Mouse (Mus musculus) kidney, embryonic 15.5 days (tissue): ENCODE results near the gene Pigv. TPM values are rescaled to one million over a fixed set of nuclear protein-coding genes. Genes with fewer than 3 reads are reported as not detected.
A peak's percentile ranks its signal among the peaks of the same experiment; 100 is the strongest.

Experiments
- ATAC-seq: fragments of 200-750 bp; cut with Nextera tagmentation; replicated peaks from 2 replicates; pipeline ENCODE4 v1.8.0; 2017; ENCODE audit warnings: moderate TSS enrichment; ENCODE audit not compliant: low FRiP score
- H3K27ac ChIP-seq: fragments of 300-500 bp; sonication (generic); 2 replicates; pipeline ENCODE4 v1.5.1; 2015; ENCODE audit warnings: mild to moderate bottlenecking, inconsistent platforms
- H3K27me3 ChIP-seq: fragments of 300-500 bp; sonication (generic); 2 replicates; pipeline ENCODE4 v1.6.1; 2015; ENCODE audit warnings: inconsistent platforms
- H3K36me3 ChIP-seq: fragments of 300-500 bp; sonication (generic); 2 replicates; pipeline ENCODE4 v1.6.1; 2015; ENCODE audit warnings: inconsistent platforms
- H3K4me1 ChIP-seq: fragments of 300-500 bp; sonication (generic); 2 replicates; pipeline ENCODE4 v1.6.1; 2015; ENCODE audit warnings: inconsistent platforms
- H3K4me2 ChIP-seq: fragments of 300-500 bp; sonication (generic); 2 replicates; pipeline ENCODE4 v1.6.1; 2015; ENCODE audit warnings: moderate library complexity, mild to moderate bottlenecking, inconsistent platforms
- H3K4me3 ChIP-seq: fragments of 300-500 bp; sonication (generic); replicated peaks from 2 replicates; pipeline ENCODE4 v1.5.1; 2015; ENCODE audit warnings: mild to moderate bottlenecking, inconsistent platforms
- H3K9ac ChIP-seq: fragments of 300-500 bp; sonication (generic); 2 replicates; pipeline ENCODE4 v1.6.1; 2015; ENCODE audit warnings: mild to moderate bottlenecking, inconsistent platforms
- H3K9me3 ChIP-seq: fragments of 300-500 bp; sonication (generic); replicated peaks from 2 replicates; pipeline ENCODE4 v1.6.1; 2016; ENCODE audit warnings: inconsistent platforms
- WGBS: fragments of 180-500 bp; shearing (Covaris S2); methylation state at CpG from one replicate; pipeline ENCODE4 v1.1.7; 2015; ENCODE audit warnings: mixed read lengths; 5-methylcytosine and 5-hydroxymethylcytosine counted together
- polyA plus RNA-seq: library from polyadenylated mRNA; unstranded; fragments of >200 nt; fragmentation: Nextera tagmentation; extraction: Ambion mirVana; gene quantifications from 2 replicates; pipeline ENCODE4 v1.2.1, GENCODE M21; 2015

Pigv gene
- polyA plus RNA-seq, 1 experiment from 2014 or later = 19.9 TPM

- 0 out of 2 replicates have a peak, but pooled peaks have one; percentile 19 for ATAC-seq
- Histone ChIP-seq H3K4me2 (no peak overlapping the region), H3K4me3 (no peak overlapping the region), H3K36me3 (peaks cover 100% of the 10 kb centered on the region), H3K4me1 (peaks cover 43% of the 10 kb centered on the region), H3K9me3 (no peaks in the 10 kb centered on the region), H3K9ac (no peak overlapping the region), H3K27ac (no peak overlapping the region), H3K27me3 (no peaks in the 10 kb centered on the region)
- WGBS = 63% methylated on average over 7 of the region's 7 CpGs
These were observed 16.1 kb upstream of the Pigv start for GRCm38 (mm10) chr4:133688417-133689067.

GRCm38 (mm10) chr4:133687126-133687525, 14.7 kb upstream of the Pigv start:
- 80% methylated on average over 5 of the region's 5 CpGs for WGBS
- H3K9me3 ChIP-seq = no peaks in the 10 kb centered on the region
- peaks cover 38% of the 10 kb centered on the region for H3K4me1 ChIP-seq
- H3K27ac ChIP-seq = no peak overlapping the region
- peaks cover 98% of the 10 kb centered on the region for H3K36me3 ChIP-seq
- no peak overlapping the region for H3K9ac ChIP-seq
- no peaks in the 10 kb centered on the region for H3K27me3 ChIP-seq
- no peak overlapping the region for H3K4me2 ChIP-seq
- no peak for ATAC-seq
- H3K4me3 ChIP-seq = no peak overlapping the region

- H3K4me2 ChIP-seq = no peak overlapping the region
- peaks cover 98% of the 10 kb centered on the region for H3K36me3 ChIP-seq
- 92% methylated on average over 11 of the region's 11 CpGs for WGBS
- H3K27me3 ChIP-seq = no peaks in the 10 kb centered on the region
- H3K4me1 ChIP-seq = peaks cover 31% of the 10 kb centered on the region
- no peaks in the 10 kb centered on the region for H3K9me3 ChIP-seq
- ATAC-seq = no peak
- H3K4me3 ChIP-seq = no peak overlapping the region
- no peak overlapping the region for H3K27ac ChIP-seq
- H3K9ac ChIP-seq = no peak overlapping the region
These were observed 14.1 kb upstream of the Pigv start for GRCm38 (mm10) chr4:133686512-133686911.

- Histone ChIP-seq H3K9me3 (no peaks in the 10 kb centered on the region), H3K4me1 (peaks cover 26% of the 10 kb centered on the region), H3K4me3 (no peak overlapping the region), H3K27ac (no peak overlapping the region), H3K36me3 (peaks cover 72% of the 10 kb centered on the region), H3K9ac (no peak overlapping the region), H3K4me2 (no peak overlapping the region), H3K27me3 (no peaks in the 10 kb centered on the region)
- 87% methylated on average over 14 of the region's 14 CpGs for WGBS
- ATAC-seq = no peak
These were observed 7.8 kb upstream of the Pigv start for GRCm38 (mm10) chr4:133680206-133680786.

GRCm38 (mm10) chr4:133679629-133680028, 7.2 kb upstream of the Pigv start:
- Histone ChIP-seq H3K27ac (no peak overlapping the region), H3K36me3 (peaks cover 66% of the 10 kb centered on the region), H3K9ac (no peak overlapping the region), H3K4me1 (peaks cover 33% of the 10 kb centered on the region), H3K4me3 (no peak overlapping the region), H3K27me3 (no peaks in the 10 kb centered on the region), H3K9me3 (no peaks in the 10 kb centered on the region), H3K4me2 (no peak overlapping the region)
- 80% methylated on average over 7 of the region's 7 CpGs for WGBS
- ATAC-seq = no peak

GRCm38 (mm10) chr4:133677266-133677665, 4.8 kb upstream of the Pigv start:
- Histone ChIP-seq H3K4me3 (no peak overlapping the region), H3K27ac (no peak overlapping the region), H3K4me2 (no peak overlapping the region), H3K9me3 (no peaks in the 10 kb centered on the region), H3K36me3 (peaks cover 44% of the 10 kb centered on the region), H3K27me3 (no peaks in the 10 kb centered on the region), H3K4me1 (peaks cover 48% of the 10 kb centered on the region), H3K9ac (no peak overlapping the region)
- WGBS = 71% methylated on average over 7 of the region's 7 CpGs
- ATAC-seq = no peak

- Histone ChIP-seq H3K9ac (peak overlapping the region; percentile 27; the same call in 1 of the 2 replicates), H3K9me3 (no peaks in the 10 kb centered on the region), H3K27ac (peak overlapping the region; percentile 100), H3K27me3 (no peaks in the 10 kb centered on the region), H3K36me3 (peaks cover 33% of the 10 kb centered on the region), H3K4me1 (peaks cover 55% of the 10 kb centered on the region), H3K4me3 (no peak overlapping the region), H3K4me2 (peak overlapping the region; percentile 28)
- 21% methylated on average over 3 of the region's 3 CpGs for WGBS
- no peak for ATAC-seq
These were observed 3.7 kb upstream of the Pigv start for GRCm38 (mm10) chr4:133676189-133676588.

- peaks cover 59% of the 10 kb centered on the region for H3K4me1 ChIP-seq
- H3K27ac ChIP-seq = peak overlapping the region; percentile 100
- H3K9ac ChIP-seq = peak overlapping the region; percentile 27; the same call in 1 of the 2 replicates
- H3K4me3 ChIP-seq = no peak overlapping the region
- H3K36me3 ChIP-seq = peaks cover 27% of the 10 kb centered on the region
- peak overlapping the region; percentile 28 for H3K4me2 ChIP-seq
- no peaks in the 10 kb centered on the region for H3K9me3 ChIP-seq
- H3K27me3 ChIP-seq = no peaks in the 10 kb centered on the region
- peak; percentile 55 for ATAC-seq
- WGBS = under 1% methylated on average over 5 of the region's 5 CpGs
These were observed 3.2 kb upstream of the Pigv start for GRCm38 (mm10) chr4:133675594-133676016.

- Histone ChIP-seq H3K4me1 (peaks cover 72% of the 10 kb centered on the region), H3K9ac (no peak overlapping the region), H3K27ac (peak overlapping the region; percentile 100), H3K4me2 (peak overlapping the region; percentile 82), H3K27me3 (no peaks in the 10 kb centered on the region), H3K4me3 (no peak overlapping the region; the same call in 1 of the 2 replicates), H3K36me3 (peaks cover 15% of the 10 kb centered on the region), H3K9me3 (no peaks in the 10 kb centered on the region)
- no peak for ATAC-seq
- 51% methylated on average over 8 of the region's 8 CpGs for whole genome bisulfite sequencing
These were observed 1.9 kb upstream of the Pigv start for GRCm38 (mm10) chr4:133674331-133674695.

GRCm38 (mm10) chr4:133673666-133674330, 1.4 kb upstream of the Pigv start:
- Histone ChIP-seq H3K27ac (peak overlapping the region; percentile 100), H3K4me1 (peaks cover 73% of the 10 kb centered on the region)
- no peak for ATAC-seq

GRCm38 (mm10) chr4:133672845-133673647, 599 bp upstream of the Pigv start:
- peak; percentile 61 for ATAC-seq
- H3K4me2 ChIP-seq = peak overlapping the region; percentile 82
- H3K9ac ChIP-seq = peak overlapping the region; percentile 74
- peak overlapping the region; percentile 82 for H3K4me3 ChIP-seq
- 0% methylated on average over 24 of the region's 24 CpGs for WGBS
- H3K36me3 ChIP-seq = peaks cover 11% of the 10 kb centered on the region; the same call in 1 of the 2 replicates
- H3K27ac ChIP-seq = peak overlapping the region; percentile 100
- H3K9me3 ChIP-seq = no peaks in the 10 kb centered on the region
- H3K27me3 ChIP-seq = no peaks in the 10 kb centered on the region
- peaks cover 71% of the 10 kb centered on the region for H3K4me1 ChIP-seq

More at GRCm38 (mm10) chr4:133673666-133674330, 1.4 kb upstream of the Pigv start:
- Histone ChIP-seq H3K4me2 (peak overlapping the region; percentile 82), H3K36me3 (peaks cover 12% of the 10 kb centered on the region), H3K4me3 (peak overlapping the region; percentile 82), H3K9me3 (no peaks in the 10 kb centered on the region), H3K9ac (no peak overlapping the region), H3K27me3 (no peaks in the 10 kb centered on the region)
- 22% methylated on average over 9 of the region's 10 CpGs for WGBS
